Mouse (Mus musculus) embryo, embryonic 11 days (tissue): ENCODE results near the gene Tubb2b.
"Not testable (repeated sequence)": the region's sequence is repeated elsewhere in the genome, so short reads cannot be mapped to it uniquely, and the experiment has no call there.

Experiments
- DNase-seq: peaks from one replicate; pipeline ENCODE4 v3.0.0-alpha.2; 2015

Gene Tubb2b

GRCm38 (mm10) chr13:34105364-34105763 lies 24.9 kb downstream of the Tubb2b start:
- no peak for DNase-seq

- DNase-seq = no peak
Measured at GRCm38 (mm10) chr13:34101908-34102307, 28.4 kb downstream of the Tubb2b start.

- no peak for DNase-seq
Measured at GRCm38 (mm10) chr13:34101247-34101646, 29.0 kb downstream of the Tubb2b start.

GRCm38 (mm10) chr13:34100733-34101132 lies 29.5 kb downstream of the Tubb2b start:
- DNase-seq = no peak

- no peak for DNase-seq
Measured at GRCm38 (mm10) chr13:34097086-34097485, 33.2 kb downstream of the Tubb2b start.

- DNase-seq = no peak
Measured at GRCm38 (mm10) chr13:34096455-34096854, 33.8 kb downstream of the Tubb2b start.

- peak; percentile 65 for DNase-seq
Measured at GRCm38 (mm10) chr13:34095542-34096435, 34.5 kb downstream of the Tubb2b start.

GRCm38 (mm10) chr13:34089358-34089757 lies 40.9 kb downstream of the Tubb2b start:
- no peak for DNase-seq

- no peak for DNase-seq
Measured at GRCm38 (mm10) chr13:34088871-34089288, 41.4 kb downstream of the Tubb2b start.

- not testable (repeated sequence) for DNase-seq
Measured at GRCm38 (mm10) chr13:34088201-34088649, 42.0 kb downstream of the Tubb2b start.

GRCm38 (mm10) chr13:34087052-34087812 lies 43.0 kb downstream of the Tubb2b start:
- DNase-seq = no peak

- no peak for DNase-seq
Measured at GRCm38 (mm10) chr13:34084026-34084750, 46.1 kb downstream of the Tubb2b start.

GRCm38 (mm10) chr13:34081926-34082325 lies 48.3 kb downstream of the Tubb2b start:
- DNase-seq = no peak

GRCm38 (mm10) chr13:34079801-34080200 lies 50.5 kb downstream of the Tubb2b start:
- no peak for DNase-seq

- no peak for DNase-seq
Measured at GRCm38 (mm10) chr13:34078500-34079280, 51.6 kb downstream of the Tubb2b start.

GRCm38 (mm10) chr13:34077492-34078271 lies 52.6 kb downstream of the Tubb2b start, which contains the start of gene Tubb2a:
Tubb2a (minus strand) TSS chr13:34078007.
- peak; percentile 93 for DNase-seq
